Mouse (Mus musculus) thymus, adult 2 months (tissue): ENCODE data around the gene Zfp60.

Source experiments
- CTCF ChIP-seq: fragments of 200-500 bp; IDR thresholded peaks from 2 replicates; pipeline ENCODE4 v1.5.1; 2012; ENCODE audit warnings: mild to moderate bottlenecking, control low read depth, low read length, moderate library complexity, borderline replicate concordance; ENCODE audit not compliant: control insufficient read depth, poor library complexity, insufficient read depth; ENCODE audit errors: extremely low read depth
- POLR2A ChIP-seq: fragments of 200-500 bp; IDR thresholded peaks from 2 replicates; pipeline ENCODE4 v1.6.1; 2012; ENCODE audit warnings: mild to moderate bottlenecking, low read length, control low read depth, moderate library complexity; ENCODE audit not compliant: control insufficient read depth, poor library complexity, insufficient read depth; ENCODE audit errors: extremely low read depth

- TF ChIP-seq POLR2A (no peak), CTCF (no peak)
Measured at GRCm38 (mm10) chr7:27687043-27687442, 44.1 kb upstream of the Zfp60 start.
